Mouse (Mus musculus): ENCODE results near the gene Mtln. TPM values are rescaled to one million over a fixed set of nuclear protein-coding genes. Genes with fewer than 3 reads are reported as not detected.

The Mtln gene
- polyA plus RNA-seq (2015; fragmentation: Nextera tagmentation; extraction: Ambion mirVana) = 39.1 and 43.5 TPM in 2 replicates

- Histone ChIP-seq H3K4me3 (replicated peaks) (peak within 1 kb of the TSS; percentile 75), H3K27ac (peak within 1 kb of the TSS; percentile 86), H3K9ac (peak within 1 kb of the TSS; percentile 68), H3K4me2 (peak within 1 kb of the TSS; percentile 56), H3K36me3 (no peaks in the 10 kb centered on the region), H3K4me1 (peaks cover 11% of the 10 kb centered on the region), H3K9me3 (no peaks in the 10 kb centered on the region), H3K27me3 (replicated peaks) (no peaks in the 10 kb centered on the region)
- ATAC-seq (ENCODE audit: insufficient read depth, low FRiP score, low read depth) = peak; percentile 96
- 2% methylated on average over 37 of the region's 37 CpGs for WGBS
Measured at GRCm38 (mm10) chr2:127791919-127792603, at the start of gene Mtln. Gene Mtln, minus strand, starts transcription at chr2:127792488.

GRCm38 (mm10) chr2:127841402-127841801 is 49.1 kb upstream of the Mtln start:
- no peak overlapping the region for H3K9ac ChIP-seq
- no peak overlapping the region for H3K4me2 ChIP-seq
- H3K4me1 ChIP-seq = no peaks in the 10 kb centered on the region
- H3K27ac ChIP-seq = no peak overlapping the region
- peaks cover 25% of the 10 kb centered on the region for H3K27me3 ChIP-seq (replicated peaks)
- no peaks in the 10 kb centered on the region for H3K36me3 ChIP-seq
- H3K4me3 ChIP-seq (replicated peaks) = no peak overlapping the region
- ATAC-seq (ENCODE audit: insufficient read depth, low FRiP score, low read depth) = no peak
- H3K9me3 ChIP-seq = no peaks in the 10 kb centered on the region
- WGBS = 58% methylated on average over 1 of the region's 1 CpGs

GRCm38 (mm10) chr2:127839425-127839824 is 47.1 kb upstream of the Mtln start:
- H3K27ac ChIP-seq = no peak overlapping the region
- no peak overlapping the region for H3K4me2 ChIP-seq
- peaks cover 25% of the 10 kb centered on the region for H3K27me3 ChIP-seq (replicated peaks)
- H3K4me1 ChIP-seq = no peaks in the 10 kb centered on the region
- H3K36me3 ChIP-seq = no peaks in the 10 kb centered on the region
- H3K9me3 ChIP-seq = no peaks in the 10 kb centered on the region
- WGBS = 19% methylated on average over 11 of the region's 11 CpGs
- H3K9ac ChIP-seq = no peak overlapping the region
- no peak for ATAC-seq (ENCODE audit: insufficient read depth, low FRiP score, low read depth)
- no peak overlapping the region for H3K4me3 ChIP-seq (replicated peaks)

- Histone ChIP-seq H3K9me3 (no peaks in the 10 kb centered on the region), H3K9ac (no peak within 1 kb of the TSS), H3K27me3 (replicated peaks) (peaks cover 25% of the 10 kb centered on the region), H3K4me3 (replicated peaks) (no peak within 1 kb of the TSS), H3K4me1 (no peaks in the 10 kb centered on the region), H3K27ac (no peak within 1 kb of the TSS), H3K4me2 (no peak within 1 kb of the TSS), H3K36me3 (no peaks in the 10 kb centered on the region)
- no peak for ATAC-seq (ENCODE audit: insufficient read depth, low FRiP score, low read depth)
- WGBS = 66% methylated on average over 7 of the region's 7 CpGs
Measured at GRCm38 (mm10) chr2:127838576-127838975, 46.3 kb upstream of the Mtln start, which contains the start of gene Acoxl. Gene Acoxl, plus strand, starts transcription at chr2:127838876.

DNA sequence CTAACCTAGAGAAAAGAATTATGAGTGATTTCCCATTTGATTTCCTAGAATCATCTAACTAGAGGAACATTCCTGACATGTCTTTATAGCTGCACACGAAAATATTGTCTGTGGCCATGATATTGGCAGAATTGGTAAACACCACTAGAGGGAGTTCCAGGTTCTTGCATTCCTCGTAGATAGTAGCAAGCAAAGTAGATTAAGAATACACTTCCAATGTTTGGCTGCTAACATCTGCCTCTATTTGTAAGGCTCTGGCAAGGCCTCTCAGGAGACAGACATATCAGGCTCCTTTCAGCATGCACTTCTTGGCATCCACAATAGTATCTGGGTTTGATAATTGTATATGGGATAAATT is 40.5 kb upstream of the Mtln start:
- 0 out of 2 replicates have a peak, but pooled peaks cover 4% of the 10 kb centered on the region for H3K27me3 ChIP-seq (replicated peaks)
- H3K27ac ChIP-seq = no peak overlapping the region
- WGBS = 27% methylated on average over 2 of the region's 2 CpGs
- no peak overlapping the region for H3K9ac ChIP-seq
- H3K4me2 ChIP-seq = no peak overlapping the region
- H3K9me3 ChIP-seq = no peaks in the 10 kb centered on the region
- ATAC-seq (ENCODE audit: insufficient read depth, low FRiP score, low read depth) = no peak
- H3K4me1 ChIP-seq = peaks cover 3% of the 10 kb centered on the region; the same call in 1 of the 2 replicates
- H3K4me3 ChIP-seq (replicated peaks) = no peak overlapping the region
- no peaks in the 10 kb centered on the region for H3K36me3 ChIP-seq

DNA sequence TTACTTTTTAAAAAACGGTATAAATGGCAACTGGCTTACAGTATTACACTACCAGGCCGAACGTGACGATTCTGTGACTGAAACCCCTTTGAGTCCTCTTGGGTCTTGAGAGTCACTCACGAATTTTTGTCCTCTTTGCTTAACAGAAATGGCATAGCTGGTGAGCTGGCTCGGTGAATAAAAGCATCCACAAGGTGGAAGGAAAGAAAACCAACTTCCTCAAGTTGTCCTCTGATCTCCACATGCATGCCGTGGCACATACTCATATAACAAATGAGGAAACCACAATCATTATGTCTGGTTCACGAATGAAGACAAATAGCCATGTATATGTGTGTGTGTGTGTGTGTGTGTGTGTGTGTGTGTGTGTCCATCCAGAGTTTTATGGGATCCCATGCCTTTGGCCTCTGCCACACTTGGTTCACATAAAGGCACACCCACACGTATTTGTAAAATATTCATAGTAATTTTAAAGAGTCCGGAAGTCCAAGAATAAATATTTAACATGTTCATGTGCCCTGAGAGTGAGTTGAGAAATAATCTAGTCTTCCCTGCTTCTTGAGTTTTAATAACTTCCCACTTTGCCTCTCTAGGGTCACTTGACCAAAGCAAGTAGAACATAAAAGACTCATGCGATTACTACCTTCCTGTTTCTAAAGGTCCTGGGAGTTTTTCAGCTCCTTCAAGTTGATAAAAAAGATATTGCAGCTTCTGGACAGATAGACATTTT is 40.0 kb upstream of the Mtln start:
- 0 out of 2 replicates have a peak overlapping the region, but pooled peaks have one; percentile 9 for H3K9ac ChIP-seq
- peaks cover 3% of the 10 kb centered on the region; the same call in 1 of the 2 replicates for H3K4me1 ChIP-seq
- no peak; the same call in 1 of the 2 replicates for ATAC-seq (ENCODE audit: insufficient read depth, low FRiP score, low read depth)
- H3K4me3 ChIP-seq (replicated peaks) = peak overlapping the region; percentile 88
- 30% methylated on average over 11 of the region's 11 CpGs for WGBS
- peak overlapping the region; percentile 88 for H3K4me2 ChIP-seq
- H3K27me3 ChIP-seq (replicated peaks) = 0 out of 2 replicates have a peak, but pooled peaks cover 4% of the 10 kb centered on the region
- H3K36me3 ChIP-seq = no peaks in the 10 kb centered on the region
- H3K9me3 ChIP-seq = no peaks in the 10 kb centered on the region
- no peak overlapping the region for H3K27ac ChIP-seq

GRCm38 (mm10) chr2:127831401-127832102 is 39.3 kb upstream of the Mtln start, which contains the start of gene Bub1:
Gene Bub1, minus strand, starts transcription at chr2:127831865.
- no peaks in the 10 kb centered on the region for H3K9me3 ChIP-seq
- under 1% methylated on average over 56 of the region's 56 CpGs for WGBS
- peak; percentile 98 for ATAC-seq (ENCODE audit: insufficient read depth, low FRiP score, low read depth)

DNA sequence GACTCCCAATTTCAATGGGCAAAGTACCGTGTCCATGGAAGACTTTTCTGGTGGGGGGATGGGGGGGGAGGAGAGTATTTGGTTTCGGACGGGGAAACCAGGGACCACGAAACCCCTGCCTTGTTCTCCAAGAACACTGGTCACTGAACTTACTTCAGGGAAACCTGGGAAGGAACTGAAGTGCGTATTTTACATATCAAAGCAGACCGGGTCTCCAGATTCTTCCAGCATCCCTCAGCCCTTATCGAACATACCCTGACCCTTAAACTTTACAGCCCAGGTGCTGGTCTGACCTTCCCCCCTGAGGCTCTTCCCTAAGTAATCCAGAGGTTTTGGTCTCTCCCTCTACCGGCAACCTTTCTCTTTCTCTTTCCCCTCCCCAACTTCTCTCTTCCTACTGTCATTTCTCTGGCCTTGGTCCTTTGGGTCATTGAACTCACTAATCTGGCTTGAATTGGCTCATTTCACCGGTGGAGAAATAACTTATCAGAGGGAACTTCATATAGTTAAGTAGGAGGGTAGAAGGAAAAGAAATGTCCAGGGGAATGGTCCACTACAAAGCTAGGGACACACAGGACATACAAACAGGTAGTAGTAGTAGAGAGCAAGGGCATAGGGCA is 2.5 kb downstream of the Mtln start:
- no peak for ATAC-seq (ENCODE audit: insufficient read depth, low FRiP score, low read depth)
- H3K27ac ChIP-seq = no peak overlapping the region
- H3K27me3 ChIP-seq (replicated peaks) = no peaks in the 10 kb centered on the region
- H3K36me3 ChIP-seq = no peaks in the 10 kb centered on the region
- 25% methylated on average over 9 of the region's 9 CpGs for WGBS
- H3K4me2 ChIP-seq = peak overlapping the region; percentile 71
- peaks cover 11% of the 10 kb centered on the region for H3K4me1 ChIP-seq
- H3K9me3 ChIP-seq = no peaks in the 10 kb centered on the region
- H3K9ac ChIP-seq = no peak overlapping the region
- peak overlapping the region; percentile 78 for H3K4me3 ChIP-seq (replicated peaks)

More at GRCm38 (mm10) chr2:127831401-127832102, 39.3 kb upstream of the Mtln start, which contains the start of gene Bub1:
- Histone ChIP-seq H3K27ac (no peak within 1 kb of the TSS), H3K4me3 (replicated peaks) (peak within 1 kb of the TSS; percentile 88), H3K4me1 (peaks cover 3% of the 10 kb centered on the region; the same call in 1 of the 2 replicates), H3K4me2 (peak within 1 kb of the TSS; percentile 88), H3K36me3 (no peaks in the 10 kb centered on the region), H3K27me3 (replicated peaks) (no peaks in the 10 kb centered on the region), H3K9ac (peak within 1 kb of the TSS; percentile 46; the same call in 1 of the 2 replicates)

DNA sequence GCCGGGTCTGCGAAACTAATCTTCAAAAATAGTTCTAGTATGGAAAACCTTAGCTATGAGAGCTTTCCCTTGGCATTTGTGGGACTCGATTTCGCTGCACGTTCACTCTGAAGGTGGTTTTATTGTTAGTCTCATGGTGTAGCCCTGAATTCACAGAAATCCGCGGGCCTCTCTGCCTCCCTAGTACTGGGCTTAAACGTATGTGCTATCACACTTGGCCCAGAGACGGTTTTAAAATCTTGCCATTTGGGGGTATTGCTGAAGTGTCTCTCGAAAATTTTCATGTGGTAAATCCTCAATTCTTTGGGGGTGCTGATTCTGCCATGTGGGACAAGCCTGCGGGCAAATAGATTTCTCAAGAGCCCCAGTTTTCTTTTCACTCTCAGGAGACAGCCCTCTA is 3.1 kb downstream of the Mtln start:
- H3K27me3 ChIP-seq (replicated peaks) = no peaks in the 10 kb centered on the region
- H3K27ac ChIP-seq = peak overlapping the region; percentile 3; the same call in 1 of the 2 replicates
- 6% methylated on average over 11 of the region's 11 CpGs for WGBS

DNA sequence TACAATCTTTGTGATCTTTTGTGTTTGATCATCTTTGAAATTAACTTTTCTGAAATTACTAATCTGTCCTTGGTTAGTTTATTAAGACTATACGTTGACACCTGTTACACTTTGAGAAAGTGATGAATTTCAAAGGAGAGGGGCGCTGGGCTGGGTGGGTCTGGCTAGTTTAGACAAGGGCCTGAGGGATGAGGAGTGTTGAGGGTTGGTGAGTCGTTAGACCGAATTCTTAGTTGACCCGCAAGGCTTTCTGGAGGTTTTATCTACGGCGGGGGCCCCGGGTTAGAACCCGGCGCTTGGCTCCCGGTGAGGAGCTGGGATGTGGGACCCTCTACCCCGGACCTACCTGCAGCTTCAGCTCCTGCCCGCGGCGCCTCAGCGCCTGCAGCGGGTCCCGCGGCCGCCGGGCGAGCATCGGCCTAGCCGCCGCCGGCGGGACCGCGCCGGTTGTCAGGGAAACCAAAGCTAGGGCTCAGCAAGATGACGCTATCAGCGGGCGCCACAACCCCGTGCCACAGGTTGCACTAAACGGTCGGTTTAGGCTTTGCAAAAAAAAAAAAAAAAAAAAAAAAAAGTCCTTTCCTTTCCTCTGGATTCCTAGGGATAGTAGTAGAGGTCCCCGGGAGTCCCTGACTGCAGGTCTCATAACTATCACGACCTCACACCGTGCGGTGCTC is 3.7 kb downstream of the Mtln start, which contains the start of gene Nphp1:
Gene Nphp1 (minus strand): TSS at position 458 of the 677 bp plus-strand sequence.
- WGBS = under 1% methylated on average over 40 of the region's 40 CpGs
- H3K36me3 ChIP-seq = no peaks in the 10 kb centered on the region

More for the DNA sequence above, 3.1 kb downstream of the Mtln start:
- H3K36me3 ChIP-seq = no peaks in the 10 kb centered on the region
- peak overlapping the region; percentile 78 for H3K4me3 ChIP-seq (replicated peaks)
- H3K9ac ChIP-seq = peak overlapping the region; percentile 57
- peaks cover 11% of the 10 kb centered on the region for H3K4me1 ChIP-seq
- peak overlapping the region; percentile 71 for H3K4me2 ChIP-seq
- no peaks in the 10 kb centered on the region for H3K9me3 ChIP-seq
- no peak for ATAC-seq (ENCODE audit: insufficient read depth, low FRiP score, low read depth)

GRCm38 (mm10) chr2:127787226-127787625 is 5.1 kb downstream of the Mtln start:
- H3K4me1 ChIP-seq = peaks cover 11% of the 10 kb centered on the region
- H3K9me3 ChIP-seq = no peaks in the 10 kb centered on the region
- no peak for ATAC-seq (ENCODE audit: insufficient read depth, low FRiP score, low read depth)
- H3K4me2 ChIP-seq = no peak overlapping the region
- H3K27ac ChIP-seq = no peak overlapping the region
- WGBS = 85% methylated on average over 5 of the region's 5 CpGs
- no peaks in the 10 kb centered on the region for H3K36me3 ChIP-seq
- no peaks in the 10 kb centered on the region for H3K27me3 ChIP-seq (replicated peaks)
- no peak overlapping the region for H3K4me3 ChIP-seq (replicated peaks)
- no peak overlapping the region for H3K9ac ChIP-seq

More for the DNA sequence above, 3.7 kb downstream of the Mtln start, which contains the start of gene Nphp1:
- no peaks in the 10 kb centered on the region for H3K27me3 ChIP-seq (replicated peaks)
- peak within 1 kb of the TSS; percentile 3; the same call in 1 of the 2 replicates for H3K27ac ChIP-seq
- peak within 1 kb of the TSS; percentile 57 for H3K9ac ChIP-seq
- peak; percentile 81 for ATAC-seq (ENCODE audit: insufficient read depth, low FRiP score, low read depth)
- H3K4me2 ChIP-seq = peak within 1 kb of the TSS; percentile 71
- H3K9me3 ChIP-seq = no peaks in the 10 kb centered on the region
- peaks cover 11% of the 10 kb centered on the region for H3K4me1 ChIP-seq
- peak within 1 kb of the TSS; percentile 78 for H3K4me3 ChIP-seq (replicated peaks)

All from stomach, embryonic 15.5 days (tissue).